Mouse (Mus musculus) testis, adult 2 months (tissue): ENCODE measurements around the gene Nppb. TPM values are rescaled to one million over a fixed set of nuclear protein-coding genes. Genes with fewer than 3 reads are reported as not detected.

Source experiments
- H3K27ac ChIP-seq: fragments of 200-500 bp; 2 replicates; pipeline ENCODE4 v1.5.1; 2012; ENCODE audit warnings: low read depth, low read length; ENCODE audit not compliant: control insufficient read depth, insufficient read depth
- H3K27me3 ChIP-seq: fragments of 200-500 bp; 2 replicates; pipeline ENCODE4 v1.6.1; 2012; ENCODE audit warnings: mild to moderate bottlenecking, low read length, moderate library complexity; ENCODE audit not compliant: control insufficient read depth, insufficient read depth
- H3K36me3 ChIP-seq: fragments of 200-500 bp; 2 replicates; pipeline ENCODE4 v1.6.1; 2012; ENCODE audit warnings: mild to moderate bottlenecking, low read length; ENCODE audit not compliant: control insufficient read depth, insufficient read depth
- H3K4me1 ChIP-seq: fragments of 200-500 bp; 2 replicates; pipeline ENCODE4 v1.6.1; 2012; ENCODE audit warnings: low read length; ENCODE audit not compliant: control insufficient read depth, insufficient read depth
- H3K4me3 ChIP-seq: fragments of 200-500 bp; 2 replicates; pipeline ENCODE4 v1.5.1; 2012; ENCODE audit warnings: low read depth, mild to moderate bottlenecking, low read length, moderate library complexity, mixed read lengths; ENCODE audit not compliant: control insufficient read depth
- CTCF ChIP-seq: fragments of 200-500 bp; IDR thresholded peaks from 2 replicates; pipeline ENCODE4 v1.5.1; 2012; ENCODE audit warnings: low read depth, mild to moderate bottlenecking, inconsistent platforms, low read length, moderate library complexity; ENCODE audit not compliant: control insufficient read depth, insufficient read depth, insufficient replicate concordance
- POLR2A ChIP-seq: fragments of 200-500 bp; IDR thresholded peaks from 2 replicates; pipeline ENCODE4 v1.6.1; 2012; ENCODE audit warnings: low read depth, mild to moderate bottlenecking, inconsistent platforms, low read length, moderate library complexity; ENCODE audit not compliant: control insufficient read depth
- polyA plus RNA-seq: library from polyadenylated mRNA; depleted of rRNA; stranded (reverse); fragments of >200 nt; gene quantifications from 2 replicates; pipeline ENCODE4 v1.2.3, GENCODE M21; 2012

Gene Nppb
- polyA plus RNA-seq, 1 experiment = not detected

DNA sequence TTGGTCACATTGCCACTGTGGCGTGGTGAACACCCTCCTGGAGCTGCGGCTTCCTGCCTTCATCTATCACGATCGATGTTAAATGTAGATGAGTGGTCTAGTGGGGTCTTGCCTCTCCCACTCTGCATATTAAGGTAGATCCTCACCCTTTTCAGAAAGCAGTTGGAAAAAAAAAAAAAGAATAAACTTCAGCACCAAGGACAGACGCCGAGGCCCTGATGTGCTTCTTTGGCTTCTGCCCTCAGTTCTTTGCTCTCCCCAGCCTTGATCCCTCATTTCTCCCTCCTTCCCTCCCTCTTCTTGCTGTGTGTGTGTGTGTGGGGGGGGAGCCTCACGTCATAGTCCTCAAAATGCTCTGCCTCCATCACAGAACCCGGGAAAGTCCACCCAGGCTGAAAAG lies 16.3 kb downstream of the Nppb start:
- no peak overlapping the region for H3K27ac ChIP-seq
- H3K36me3 ChIP-seq = peaks cover 5% of the 10 kb centered on the region
- H3K27me3 ChIP-seq = no peaks in the 10 kb centered on the region
- TF ChIP-seq POLR2A (no peak), CTCF (no peak)
- no peak overlapping the region for H3K4me3 ChIP-seq
- H3K4me1 ChIP-seq = no peaks in the 10 kb centered on the region

DNA sequence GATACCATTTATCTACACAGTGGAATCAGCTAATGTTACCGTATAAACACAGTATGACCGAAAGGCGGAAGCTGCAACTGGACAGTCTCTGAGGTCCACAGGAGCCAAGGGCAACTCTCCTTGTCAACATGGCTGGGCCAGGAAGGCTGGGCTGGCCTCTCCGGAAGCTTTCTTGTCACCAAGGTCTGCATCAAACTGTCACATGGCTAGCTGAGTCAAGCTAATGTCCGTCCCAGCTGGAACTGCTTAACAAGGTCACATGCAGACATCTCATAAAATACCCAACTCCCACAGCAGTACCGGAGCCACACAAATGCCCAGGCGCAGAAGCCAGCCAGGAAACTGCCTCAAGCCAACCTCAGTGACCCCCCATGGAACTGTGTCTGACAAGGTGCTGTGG lies 18.8 kb downstream of the Nppb start:
- Histone ChIP-seq H3K27me3 (no peaks in the 10 kb centered on the region), H3K36me3 (peaks cover 12% of the 10 kb centered on the region), H3K4me1 (no peaks in the 10 kb centered on the region), H3K27ac (no peak overlapping the region), H3K4me3 (no peak overlapping the region)
- no peak for TF ChIP-seq CTCF
- no peak for TF ChIP-seq POLR2A

GRCm38 (mm10) chr4:148008412-148008811 lies 22.8 kb downstream of the Nppb start:
- peaks cover 15% of the 10 kb centered on the region for H3K36me3 ChIP-seq
- TF ChIP-seq POLR2A (no peak), CTCF (peak; percentile 49; the same call in 1 of the 2 replicates)

GRCm38 (mm10) chr4:148009641-148010040 lies 24.1 kb downstream of the Nppb start:
- H3K27me3 ChIP-seq = no peaks in the 10 kb centered on the region
- no peak overlapping the region for H3K4me3 ChIP-seq
- no peak overlapping the region for H3K27ac ChIP-seq
- no peaks in the 10 kb centered on the region for H3K4me1 ChIP-seq
- peaks cover 17% of the 10 kb centered on the region for H3K36me3 ChIP-seq
- no peak for TF ChIP-seq POLR2A
- TF ChIP-seq CTCF = no peak

More at GRCm38 (mm10) chr4:148008412-148008811, 22.8 kb downstream of the Nppb start:
- Histone ChIP-seq H3K4me3 (no peak overlapping the region), H3K27me3 (no peaks in the 10 kb centered on the region), H3K4me1 (no peaks in the 10 kb centered on the region), H3K27ac (no peak overlapping the region)

GRCm38 (mm10) chr4:148011332-148011731 lies 25.7 kb downstream of the Nppb start:
- Histone ChIP-seq H3K4me3 (no peak overlapping the region), H3K27me3 (no peaks in the 10 kb centered on the region), H3K27ac (no peak overlapping the region), H3K36me3 (peaks cover 14% of the 10 kb centered on the region), H3K4me1 (no peaks in the 10 kb centered on the region)
- no peak for TF ChIP-seq POLR2A
- no peak for TF ChIP-seq CTCF

DNA sequence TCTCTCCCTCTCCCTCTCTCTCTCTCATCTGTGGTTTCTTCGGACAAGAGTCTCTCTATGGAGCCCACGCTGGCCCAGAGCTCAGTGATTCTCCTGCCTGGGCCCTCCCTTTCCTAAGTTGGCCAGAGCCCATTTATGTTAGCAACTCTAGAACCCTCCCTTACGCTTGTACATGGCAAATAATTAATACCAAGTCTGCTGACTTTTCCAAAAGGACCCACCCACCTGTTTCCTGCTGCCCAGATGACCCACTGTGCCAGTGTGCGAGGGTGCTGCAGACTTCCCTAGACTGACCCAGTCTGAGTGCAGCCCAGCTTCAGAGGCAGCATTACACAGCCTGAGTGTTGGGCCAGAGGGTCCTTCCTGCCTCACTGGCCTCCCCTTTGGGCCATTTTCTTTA lies 26.6 kb downstream of the Nppb start:
- no peak overlapping the region for H3K27ac ChIP-seq
- no peaks in the 10 kb centered on the region for H3K27me3 ChIP-seq
- H3K4me1 ChIP-seq = no peaks in the 10 kb centered on the region
- no peak overlapping the region for H3K4me3 ChIP-seq
- peaks cover 12% of the 10 kb centered on the region for H3K36me3 ChIP-seq
- TF ChIP-seq POLR2A (no peak), CTCF (no peak)

DNA sequence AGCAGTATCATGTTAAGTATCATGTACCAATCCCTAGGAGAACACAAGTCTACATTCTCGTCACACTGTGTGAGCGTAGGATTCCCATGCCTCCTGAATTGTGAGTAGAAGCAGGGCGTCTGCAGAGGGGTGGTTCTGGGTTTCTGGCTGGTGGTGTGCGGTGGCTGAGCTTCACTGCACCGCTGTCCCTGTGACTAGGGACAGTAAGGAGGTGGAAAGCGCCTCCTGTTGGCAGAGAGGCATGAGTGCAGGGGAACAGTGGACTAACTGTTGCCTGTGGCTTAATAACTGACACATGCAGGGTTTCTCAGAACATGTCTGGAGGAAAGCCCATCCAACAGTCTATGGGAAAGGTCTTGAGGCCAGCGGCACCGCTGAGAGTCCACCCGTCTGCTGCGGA lies 29.8 kb downstream of the Nppb start:
- H3K36me3 ChIP-seq = peaks cover 10% of the 10 kb centered on the region
- no peak overlapping the region for H3K4me3 ChIP-seq
- H3K27ac ChIP-seq = no peak overlapping the region

DNA sequence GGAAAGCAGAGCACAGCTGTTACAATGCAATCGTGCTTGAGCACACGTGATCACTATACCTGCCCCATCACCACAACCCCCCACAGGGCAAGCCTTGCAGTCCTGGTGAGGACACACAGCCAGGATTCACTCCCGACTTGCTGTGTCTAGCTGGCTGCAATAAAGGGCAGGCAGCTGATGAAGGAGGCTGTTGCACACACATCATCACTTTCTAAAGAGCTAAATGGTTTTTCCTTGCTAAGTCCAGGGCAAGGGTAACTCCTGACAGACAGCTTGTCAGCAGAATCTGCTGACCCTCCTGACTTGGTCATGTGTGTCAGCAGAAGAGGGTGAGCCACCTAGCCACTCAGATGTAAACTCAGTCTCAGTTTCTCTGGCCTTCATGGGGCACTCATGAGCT lies 31.4 kb downstream of the Nppb start:
- H3K27me3 ChIP-seq = no peaks in the 10 kb centered on the region
- no peak for TF ChIP-seq POLR2A
- TF ChIP-seq CTCF = no peak
- H3K4me3 ChIP-seq = no peak overlapping the region
- no peaks in the 10 kb centered on the region for H3K4me1 ChIP-seq
- H3K27ac ChIP-seq = no peak overlapping the region
- H3K36me3 ChIP-seq = peaks cover 7% of the 10 kb centered on the region

More for the DNA sequence above, 29.8 kb downstream of the Nppb start:
- TF ChIP-seq CTCF (peak; percentile 53; the same call in 1 of the 2 replicates), POLR2A (no peak)
- no peaks in the 10 kb centered on the region for H3K27me3 ChIP-seq
- no peaks in the 10 kb centered on the region for H3K4me1 ChIP-seq
